Mouse (Mus musculus): ENCODE data around the gene Scly.

Scly gene

GRCm38 (mm10) chr1:91299707-91300426 lies 1.7 kb downstream of the Scly start:
- DNase-seq (ENCODE audit: low spot score in 2 of 2), result peak; percentile 25 to 44

GRCm38 (mm10) chr1:91301206-91301920 lies 3.2 kb downstream of the Scly start:
- DNase-seq (ENCODE audit: low spot score in 2 of 2), result no peak

GRCm38 (mm10) chr1:91302021-91302420 lies 3.9 kb downstream of the Scly start:
- DNase-seq (ENCODE audit: low spot score in 2 of 2), result no peak

- DNase-seq (ENCODE audit: low spot score in 2 of 2), result no peak
Measured at GRCm38 (mm10) chr1:91304621-91305020, 6.5 kb downstream of the Scly start.

GRCm38 (mm10) chr1:91309366-91310085 lies 11.4 kb downstream of the Scly start:
- no peak for DNase-seq (ENCODE audit: low spot score in 2 of 2)

- no peak for DNase-seq (ENCODE audit: low spot score in 2 of 2)
Measured at GRCm38 (mm10) chr1:91312273-91312672, 14.1 kb downstream of the Scly start.

- no peak for DNase-seq (ENCODE audit: low spot score in 2 of 2)
Measured at GRCm38 (mm10) chr1:91313251-91313650, 15.1 kb downstream of the Scly start.

- DNase-seq (ENCODE audit: low spot score in 2 of 2), result no peak
Measured at GRCm38 (mm10) chr1:91317656-91318055, 19.5 kb downstream of the Scly start.

- DNase-seq (ENCODE audit: low spot score in 2 of 2), result no peak
Measured at GRCm38 (mm10) chr1:91321760-91322438, 23.8 kb downstream of the Scly start, which contains the start of gene Espnl. Gene Espnl (plus strand): TSS chr1:91322075.

GRCm38 (mm10) chr1:91324646-91325045 lies 26.5 kb downstream of the Scly start:
- no peak for DNase-seq (ENCODE audit: low spot score in 2 of 2)

- DNase-seq (ENCODE audit: low spot score in 2 of 2), result no peak
Measured at GRCm38 (mm10) chr1:91325488-91326042, 27.4 kb downstream of the Scly start.

GRCm38 (mm10) chr1:91332102-91332501 lies 34.0 kb downstream of the Scly start:
- DNase-seq (ENCODE audit: low spot score in 2 of 2), result no peak

GRCm38 (mm10) chr1:91333582-91333981 lies 35.4 kb downstream of the Scly start:
- DNase-seq (ENCODE audit: low spot score in 2 of 2), result no peak

GRCm38 (mm10) chr1:91337355-91337754 lies 39.2 kb downstream of the Scly start:
- DNase-seq (ENCODE audit: low spot score in 2 of 2), result no peak

GRCm38 (mm10) chr1:91344001-91344400 lies 45.9 kb downstream of the Scly start:
- no peak for DNase-seq (ENCODE audit: low spot score in 2 of 2)

- no peak for DNase-seq (ENCODE audit: low spot score in 2 of 2)
Measured at GRCm38 (mm10) chr1:91344921-91345685, 47.0 kb downstream of the Scly start.

GRCm38 (mm10) chr1:91346892-91347291 lies 48.8 kb downstream of the Scly start:
- DNase-seq (ENCODE audit: low spot score in 2 of 2), result peak; percentile 42 to 54

GRCm38 (mm10) chr1:91350841-91351240 lies 52.7 kb downstream of the Scly start, which contains the start of gene Klhl30:
Gene Klhl30 (plus strand): TSS chr1:91351016.
- DNase-seq (ENCODE audit: low spot score in 2 of 2), result no peak

- DNase-seq (ENCODE audit: low spot score in 2 of 2), result no peak
Measured at GRCm38 (mm10) chr1:91351249-91351648, 53.1 kb downstream of the Scly start.

- no peak for DNase-seq (ENCODE audit: low spot score in 2 of 2)
Measured at GRCm38 (mm10) chr1:91352277-91352676, 54.1 kb downstream of the Scly start.

- DNase-seq (ENCODE audit: low spot score in 2 of 2), result no peak
Measured at GRCm38 (mm10) chr1:91356105-91356504, 58.0 kb downstream of the Scly start.
